Mouse (Mus musculus) stomach, embryonic 16.5 days (tissue): ENCODE data around the gene P3h4. TPM values are rescaled to one million over a fixed set of nuclear protein-coding genes. Genes with fewer than 3 reads are reported as not detected.

Source experiments
- ATAC-seq: fragments of 200-750 bp; cut with Nextera tagmentation; 2 replicates; pipeline ENCODE4 v1.8.0; 2017; ENCODE audit warnings: moderate number of reproducible peaks, moderate TSS enrichment; ENCODE audit not compliant: insufficient read depth, low FRiP score
- H3K27ac ChIP-seq: fragments of 300-500 bp; sonication (generic); 2 replicates; pipeline ENCODE4 v1.5.1; 2014; ENCODE audit warnings: low read length
- H3K27me3 ChIP-seq: fragments of 300-500 bp; sonication (generic); 2 replicates; pipeline ENCODE4 v1.6.1; 2014; ENCODE audit warnings: low read length, control low read depth, mixed read lengths; ENCODE audit not compliant: control insufficient read depth, insufficient read depth
- H3K36me3 ChIP-seq: fragments of 300-500 bp; sonication (generic); 2 replicates; pipeline ENCODE4 v1.6.1; 2014; ENCODE audit warnings: low read length; ENCODE audit not compliant: control insufficient read depth, insufficient read depth
- H3K4me1 ChIP-seq: fragments of 300-500 bp; sonication (generic); 2 replicates; pipeline ENCODE4 v1.6.1; 2014; ENCODE audit warnings: low read length, control low read depth, mixed read lengths; ENCODE audit not compliant: control insufficient read depth, insufficient read depth
- H3K4me2 ChIP-seq: fragments of 300-500 bp; sonication (generic); 2 replicates; pipeline ENCODE4 v1.6.1; 2014; ENCODE audit warnings: low read depth, low read length, mixed read lengths
- H3K4me3 ChIP-seq: fragments of 300-500 bp; sonication (generic); replicated peaks from 2 replicates; pipeline ENCODE4 v1.5.1; 2014; ENCODE audit warnings: mild to moderate bottlenecking, low read length
- H3K9ac ChIP-seq: fragments of 300-500 bp; sonication (generic); 2 replicates; pipeline ENCODE4 v1.6.1; 2014; ENCODE audit warnings: low read length
- H3K9me3 ChIP-seq: fragments of 300-500 bp; sonication (generic); replicated peaks from 2 replicates; pipeline ENCODE4 v1.6.1; 2016; ENCODE audit warnings: low read length, control low read depth; ENCODE audit not compliant: control insufficient read depth
- WGBS: fragments of 180-500 bp; shearing (Covaris S2); extraction: QIAGEN DNeasy Blood & Tissue Kit; methylation state at CpG from one replicate; pipeline ENCODE4 v1.1.7; 2014; 5-methylcytosine and 5-hydroxymethylcytosine counted together
- polyA plus RNA-seq: library from polyadenylated mRNA; unstranded; fragments of >200 nt; fragmentation: Nextera tagmentation; extraction: Ambion mirVana; gene quantifications from 2 replicates; pipeline ENCODE4 v1.2.1, GENCODE M21; 2015

Gene P3h4
- polyA plus RNA-seq, 1 experiment from 2014 or later, result 56.7 TPM

DNA sequence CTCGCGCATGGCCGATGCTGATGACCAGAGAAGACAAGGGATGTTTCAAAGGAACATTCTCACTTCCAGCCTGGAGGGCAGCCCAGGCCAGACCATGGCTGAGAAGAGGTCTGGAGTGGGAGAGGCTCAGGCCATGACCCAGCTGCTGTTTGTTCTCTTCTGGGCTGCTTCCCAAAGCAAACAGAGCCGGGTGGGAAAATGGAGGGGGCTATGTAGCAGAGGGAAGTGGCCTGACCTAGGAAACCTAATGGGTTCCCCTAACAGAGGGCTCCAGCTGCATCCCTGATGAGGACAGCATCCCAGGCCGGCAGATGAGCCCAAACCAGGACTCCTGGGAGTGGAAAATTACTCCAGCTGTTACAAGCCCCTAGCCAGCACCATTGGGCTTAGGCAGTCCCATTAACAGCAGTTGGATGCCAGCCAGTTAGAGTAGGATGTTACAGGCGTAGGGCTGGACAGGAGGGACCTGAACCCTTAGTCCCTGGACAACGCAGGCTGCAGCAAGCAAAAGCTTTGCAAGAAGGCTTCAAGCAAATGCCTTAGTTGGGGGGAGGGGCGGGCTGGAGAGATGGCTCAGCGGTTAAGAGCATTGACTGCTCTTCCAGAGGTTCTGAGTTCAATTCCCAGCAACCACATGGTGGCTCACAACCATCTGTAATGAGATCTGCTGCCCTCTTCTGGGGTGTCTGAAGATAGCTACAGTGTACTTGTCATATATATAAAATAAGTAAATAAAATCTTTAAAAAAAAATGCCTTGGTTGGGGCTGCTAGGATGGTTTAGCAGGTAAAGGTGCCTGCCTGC, 23.4 kb downstream of the P3h4 start:
- 29% methylated on average over 9 of the region's 9 CpGs for WGBS
- peak overlapping the region; percentile 51; the same call in 1 of the 2 replicates for H3K9ac ChIP-seq
- H3K4me1 ChIP-seq, result peaks cover 92% of the 10 kb centered on the region
- ATAC-seq, result peak; percentile 63
- peak overlapping the region; percentile 82 for H3K27ac ChIP-seq
- H3K36me3 ChIP-seq, result 0 out of 2 replicates have a peak, but pooled peaks cover 1% of the 10 kb centered on the region
- no peaks in the 10 kb centered on the region for H3K27me3 ChIP-seq
- H3K4me2 ChIP-seq, result peak overlapping the region; percentile 35
- 0 out of 2 replicates have a peak overlapping the region, but pooled peaks have one; percentile 9 for H3K4me3 ChIP-seq
- H3K9me3 ChIP-seq, result no peaks in the 10 kb centered on the region

DNA sequence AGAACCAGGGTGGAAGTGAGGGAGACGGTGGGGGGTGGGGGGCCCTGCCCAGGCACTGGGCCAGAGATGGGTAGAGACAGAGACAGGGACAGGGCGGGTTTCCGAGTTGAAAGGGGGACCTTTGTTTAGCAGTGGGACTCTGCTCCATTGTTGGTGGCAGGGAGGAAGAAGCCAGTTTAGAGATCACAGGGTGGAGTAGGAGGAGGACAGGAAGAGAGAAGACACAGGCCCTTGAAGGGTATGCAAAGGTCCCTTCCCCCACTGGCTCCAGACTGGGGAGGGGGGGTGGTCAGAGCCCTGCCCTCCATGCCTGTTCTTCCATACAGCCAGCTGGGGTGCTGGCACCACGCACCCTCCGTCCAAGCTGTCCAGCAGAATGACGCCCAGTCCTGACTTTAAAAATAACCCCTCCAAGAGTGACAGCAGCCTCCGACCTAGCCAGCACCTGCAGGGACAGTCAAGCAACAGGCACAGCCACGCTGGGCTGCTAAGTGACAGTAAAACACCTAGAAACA, 24.6 kb downstream of the P3h4 start:
- no peaks in the 10 kb centered on the region for H3K9me3 ChIP-seq
- peaks cover 88% of the 10 kb centered on the region for H3K4me1 ChIP-seq
- no peaks in the 10 kb centered on the region for H3K27me3 ChIP-seq
- H3K36me3 ChIP-seq, result peaks cover 10% of the 10 kb centered on the region; the same call in 1 of the 2 replicates
- H3K27ac ChIP-seq, result peak overlapping the region; percentile 82
- H3K4me3 ChIP-seq, result no peak overlapping the region
- peak overlapping the region; percentile 32 for H3K4me2 ChIP-seq
- ATAC-seq, result no peak
- 42% methylated on average over 8 of the region's 8 CpGs for WGBS
- peak overlapping the region; percentile 51 for H3K9ac ChIP-seq

DNA sequence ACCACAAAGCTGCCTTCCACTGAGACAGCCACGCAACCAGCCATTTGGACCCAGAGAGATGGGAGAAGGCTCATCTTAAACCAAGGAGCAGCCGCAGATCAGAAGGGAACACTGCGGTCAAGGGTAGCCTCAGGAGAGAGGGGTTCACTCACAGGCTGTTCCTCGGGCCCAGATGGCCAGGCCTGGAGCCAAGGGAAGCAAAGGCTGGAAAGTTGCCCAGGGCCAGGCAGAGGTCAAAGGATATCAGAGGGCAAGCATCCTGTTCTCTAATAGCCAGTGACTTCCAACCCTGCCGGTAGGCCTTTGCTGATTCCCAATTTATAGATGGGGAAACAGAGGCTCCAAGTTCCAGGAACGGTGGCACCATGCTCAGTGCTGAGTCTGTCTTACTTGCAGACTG, 26.0 kb downstream of the P3h4 start:
- 57% methylated on average over 6 of the region's 6 CpGs for WGBS
- H3K4me1 ChIP-seq, result peaks cover 74% of the 10 kb centered on the region
- no peak overlapping the region for H3K4me3 ChIP-seq
- H3K9ac ChIP-seq, result peak overlapping the region; percentile 60
- H3K27me3 ChIP-seq, result no peaks in the 10 kb centered on the region
- H3K4me2 ChIP-seq, result peak overlapping the region; percentile 47
- no peak for ATAC-seq
- peak overlapping the region; percentile 97 for H3K27ac ChIP-seq
- peaks cover 10% of the 10 kb centered on the region; the same call in 1 of the 2 replicates for H3K36me3 ChIP-seq
- no peaks in the 10 kb centered on the region for H3K9me3 ChIP-seq

GRCm38 (mm10) chr11:100387589-100388375, 26.9 kb downstream of the P3h4 start:
- H3K27ac ChIP-seq, result peak overlapping the region; percentile 97
- 17% methylated on average over 14 of the region's 14 CpGs for WGBS
- peak overlapping the region; percentile 60 for H3K9ac ChIP-seq
- peak; percentile 57 for ATAC-seq
- peaks cover 13% of the 10 kb centered on the region for H3K36me3 ChIP-seq
- H3K9me3 ChIP-seq, result no peaks in the 10 kb centered on the region
- peak overlapping the region; percentile 47 for H3K4me2 ChIP-seq
- no peaks in the 10 kb centered on the region for H3K27me3 ChIP-seq
- H3K4me3 ChIP-seq, result peak overlapping the region; percentile 12
- peaks cover 66% of the 10 kb centered on the region for H3K4me1 ChIP-seq

GRCm38 (mm10) chr11:100387111-100387510, 27.5 kb downstream of the P3h4 start:
- Histone ChIP-seq H3K4me1 (peaks cover 61% of the 10 kb centered on the region), H3K27ac (peak overlapping the region; percentile 97), H3K36me3 (peaks cover 16% of the 10 kb centered on the region), H3K4me3 (peak overlapping the region; percentile 5; the same call in 1 of the 2 replicates), H3K4me2 (peak overlapping the region; percentile 47), H3K9ac (peak overlapping the region; percentile 60), H3K9me3 (no peaks in the 10 kb centered on the region), H3K27me3 (no peaks in the 10 kb centered on the region)
- WGBS, result 75% methylated on average over 6 of the region's 6 CpGs
- ATAC-seq, result no peak

- Histone ChIP-seq H3K9me3 (no peaks in the 10 kb centered on the region), H3K9ac (peak overlapping the region; percentile 60), H3K27me3 (no peaks in the 10 kb centered on the region), H3K4me1 (peaks cover 57% of the 10 kb centered on the region), H3K4me2 (peak overlapping the region; percentile 47), H3K27ac (peak overlapping the region; percentile 97), H3K36me3 (peaks cover 20% of the 10 kb centered on the region), H3K4me3 (0 out of 2 replicates have a peak overlapping the region, but pooled peaks have one; percentile 1)
- WGBS, result 52% methylated on average over 5 of the region's 5 CpGs
- peak; percentile 79 for ATAC-seq
Observed at GRCm38 (mm10) chr11:100386586-100386985, 28.1 kb downstream of the P3h4 start.

DNA sequence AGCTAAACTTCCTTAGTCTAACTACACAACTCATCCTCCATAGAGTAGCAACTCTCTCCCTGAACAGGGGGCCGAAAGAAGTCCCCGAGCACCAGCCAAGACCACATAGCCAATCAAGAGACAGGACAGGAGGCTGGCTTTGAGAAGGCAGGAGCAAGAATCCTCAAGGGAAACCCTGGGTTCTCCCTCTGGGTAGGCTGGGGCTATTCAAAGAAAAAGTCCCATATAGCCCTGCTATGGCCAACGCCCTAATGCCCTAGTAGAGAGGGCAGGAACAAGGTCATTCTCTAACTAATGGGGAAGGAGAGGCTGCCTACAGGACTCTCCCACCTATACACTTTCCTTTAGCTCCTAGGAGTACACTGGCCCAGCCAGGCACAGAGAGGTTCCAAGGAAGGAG, 29.6 kb downstream of the P3h4 start:
- H3K4me1 ChIP-seq, result peaks cover 42% of the 10 kb centered on the region
- 91% methylated on average over 3 of the region's 3 CpGs for WGBS
- H3K27ac ChIP-seq, result no peak overlapping the region
- ATAC-seq, result no peak
- no peak overlapping the region for H3K4me2 ChIP-seq
- no peak overlapping the region for H3K4me3 ChIP-seq
- H3K27me3 ChIP-seq, result no peaks in the 10 kb centered on the region
- no peak overlapping the region for H3K9ac ChIP-seq
- peaks cover 31% of the 10 kb centered on the region for H3K36me3 ChIP-seq
- no peaks in the 10 kb centered on the region for H3K9me3 ChIP-seq

DNA sequence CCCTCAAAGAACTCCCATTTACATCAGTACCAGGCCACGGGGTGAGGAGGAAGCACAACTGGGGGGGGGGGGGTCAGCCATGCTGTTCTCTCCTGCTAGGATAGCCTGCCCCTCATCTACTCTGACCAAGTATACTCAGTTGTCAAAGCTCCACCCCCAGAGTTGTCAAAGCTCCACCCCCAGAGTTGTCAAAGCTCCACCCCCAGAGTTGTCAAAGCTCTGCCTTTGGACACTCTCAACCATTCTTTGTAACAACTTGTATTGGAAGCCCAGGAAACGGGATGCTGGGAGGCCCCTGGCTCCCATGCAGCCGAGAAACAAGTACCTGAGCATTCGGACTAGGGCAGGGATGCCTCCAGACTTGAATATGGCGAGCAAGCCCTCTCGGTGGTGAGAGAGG, 32.0 kb downstream of the P3h4 start:
- Histone ChIP-seq H3K4me3 (no peak overlapping the region), H3K9me3 (no peaks in the 10 kb centered on the region), H3K4me2 (no peak overlapping the region), H3K27me3 (no peaks in the 10 kb centered on the region), H3K27ac (no peak overlapping the region), H3K9ac (no peak overlapping the region), H3K36me3 (peaks cover 36% of the 10 kb centered on the region), H3K4me1 (peaks cover 19% of the 10 kb centered on the region)
- ATAC-seq, result no peak
- whole genome bisulfite sequencing, result 83% methylated on average over 6 of the region's 6 CpGs

GRCm38 (mm10) chr11:100379311-100379710, 35.3 kb downstream of the P3h4 start:
- Histone ChIP-seq H3K4me1 (no peaks in the 10 kb centered on the region), H3K9ac (no peak overlapping the region), H3K36me3 (peaks cover 35% of the 10 kb centered on the region), H3K27me3 (no peaks in the 10 kb centered on the region), H3K9me3 (no peaks in the 10 kb centered on the region), H3K27ac (no peak overlapping the region), H3K4me2 (no peak overlapping the region), H3K4me3 (no peak overlapping the region)
- 84% methylated on average over 4 of the region's 4 CpGs for WGBS
- ATAC-seq, result no peak
